Mouse (Mus musculus): Measurements from ENCODE around the gene D16Ertd472e. TPM values are rescaled to one million over a fixed set of nuclear protein-coding genes. Genes with fewer than 3 reads are reported as not detected.
"Not testable (repeated sequence)": the region's sequence is repeated elsewhere in the genome, so short reads cannot be mapped to it uniquely, and the experiment has no call there.

Gene D16Ertd472e
- polyA plus RNA-seq, 1 experiment: 5.2 TPM

GRCm38 (mm10) chr16:78511526-78511925 is 65.0 kb downstream of the D16Ertd472e start:
- Histone ChIP-seq H3K79me2 (ENCODE audit: control insufficient read depth, insufficient read depth) (no peaks in the 10 kb centered on the region), H3K27me3 (ENCODE audit: control insufficient read depth, insufficient read depth, insufficient read length) (no peaks in the 10 kb centered on the region), H3K4me3 (ENCODE audit: insufficient read depth, poor library complexity, severe bottlenecking) (no peak overlapping the region), H3ac (ENCODE audit: control insufficient read depth, insufficient read length, low read depth) (no peak overlapping the region), H3K36me3 (ENCODE audit: control insufficient read depth, insufficient read depth) (no peaks in the 10 kb centered on the region), H3K79me3 (ENCODE audit: low read depth) (no peaks in the 10 kb centered on the region)
- TF ChIP-seq CTCF (IDR thresholded peaks at IDR 0.05; ENCODE audit: control insufficient read depth, insufficient read depth, insufficient read length): no peak
- no peak for TF ChIP-seq FOSL1 (IDR thresholded peaks at IDR 0.05; ENCODE audit: insufficient read depth, low read length, poor library complexity, severe bottlenecking)
- no peak for TF ChIP-seq MYOD1 (IDR thresholded peaks at IDR 0.05; ENCODE audit: control insufficient read depth, insufficient read length, low read depth)
- TF ChIP-seq CEBPB (IDR thresholded peaks at IDR 0.05; ENCODE audit: low read depth): no peak
- TF ChIP-seq MYOG (IDR thresholded peaks at IDR 0.05; ENCODE audit: control insufficient read depth, extremely low read depth, insufficient read length): no peak

GRCm38 (mm10) chr16:78502492-78502891 is 74.0 kb downstream of the D16Ertd472e start:
- no peaks in the 10 kb centered on the region for H3K27me3 ChIP-seq (ENCODE audit: control insufficient read depth, insufficient read depth, insufficient read length)
- no peaks in the 10 kb centered on the region for H3K36me3 ChIP-seq (ENCODE audit: control insufficient read depth, insufficient read depth)
- H3K79me2 ChIP-seq (ENCODE audit: control insufficient read depth, insufficient read depth): no peaks in the 10 kb centered on the region
- TF ChIP-seq MYOD1 (IDR thresholded peaks at IDR 0.05; ENCODE audit: control insufficient read depth, insufficient read length, low read depth) (no peak), CEBPB (IDR thresholded peaks at IDR 0.05; ENCODE audit: low read depth) (no peak), MYOG (IDR thresholded peaks at IDR 0.05; ENCODE audit: control insufficient read depth, extremely low read depth, insufficient read length) (no peak), CTCF (IDR thresholded peaks at IDR 0.05; ENCODE audit: control insufficient read depth, insufficient read depth, insufficient read length) (no peak), FOSL1 (IDR thresholded peaks at IDR 0.05; ENCODE audit: insufficient read depth, low read length, poor library complexity, severe bottlenecking) (no peak), MAX (IDR thresholded peaks at IDR 0.05) (no peak), USF1 (IDR thresholded peaks at IDR 0.05; ENCODE audit: low read depth) (no peak)
- H3K4me3 ChIP-seq (ENCODE audit: insufficient read depth, poor library complexity, severe bottlenecking): no peak overlapping the region
- H3ac ChIP-seq (ENCODE audit: control insufficient read depth, insufficient read length, low read depth): no peak overlapping the region
- no peaks in the 10 kb centered on the region for H3K79me3 ChIP-seq (ENCODE audit: low read depth)

DNA sequence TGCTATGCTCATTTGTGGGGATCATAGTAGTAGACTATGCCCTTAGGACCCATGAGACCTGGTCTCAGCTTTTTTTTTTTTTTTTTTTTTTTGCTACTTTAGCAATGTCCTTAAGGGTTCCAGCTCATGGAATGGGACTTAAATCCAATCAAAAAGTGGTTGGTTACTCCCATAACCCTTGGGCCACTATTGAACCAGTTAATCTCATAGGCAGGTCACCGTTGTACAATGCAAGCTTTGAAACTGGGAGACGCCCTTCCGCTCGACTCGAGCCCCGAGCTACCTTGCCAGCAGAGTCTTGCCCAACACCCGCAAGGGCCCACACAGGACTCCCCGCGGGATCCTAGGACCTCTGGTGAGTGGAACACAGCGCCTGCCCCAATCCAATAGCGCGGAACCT is 83.8 kb downstream of the D16Ertd472e start:
- not testable (repeated sequence) for H3K79me3 ChIP-seq (ENCODE audit: low read depth); H3K4me3 ChIP-seq (ENCODE audit: insufficient read depth, poor library complexity, severe bottlenecking); H3K27me3 ChIP-seq (ENCODE audit: control insufficient read depth, insufficient read depth, insufficient read length); H3K36me3 ChIP-seq (ENCODE audit: control insufficient read depth, insufficient read depth); H3ac ChIP-seq (ENCODE audit: control insufficient read depth, insufficient read length, low read depth); H3K79me2 ChIP-seq (ENCODE audit: control insufficient read depth, insufficient read depth)

DNA sequence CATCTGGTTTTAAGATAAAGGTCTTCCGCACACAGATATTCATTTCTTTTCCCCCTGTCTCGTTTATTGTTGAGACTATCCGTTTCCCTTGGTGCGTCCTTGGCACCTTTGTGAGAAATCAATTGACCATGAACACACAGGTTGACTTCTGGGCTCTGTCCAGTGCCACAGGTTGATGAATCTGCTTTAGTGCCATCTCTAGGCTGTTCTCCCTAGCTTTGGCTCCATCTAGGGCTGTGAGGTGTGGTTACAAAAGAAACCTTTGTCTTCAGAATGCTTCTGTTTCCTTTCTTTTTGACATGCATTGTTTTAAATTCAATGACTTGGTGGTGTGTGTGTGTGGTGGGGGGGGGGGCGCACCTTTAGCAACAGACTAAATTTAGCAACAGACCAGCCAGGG is 85.7 kb downstream of the D16Ertd472e start:
- TF ChIP-seq CEBPB (IDR thresholded peaks at IDR 0.05; ENCODE audit: low read depth) (no peak), USF1 (IDR thresholded peaks at IDR 0.05; ENCODE audit: low read depth) (no peak), FOSL1 (IDR thresholded peaks at IDR 0.05; ENCODE audit: insufficient read depth, low read length, poor library complexity, severe bottlenecking) (no peak), MYOG (IDR thresholded peaks at IDR 0.05; ENCODE audit: control insufficient read depth, extremely low read depth, insufficient read length) (no peak), MYOD1 (IDR thresholded peaks at IDR 0.05; ENCODE audit: control insufficient read depth, insufficient read length, low read depth) (no peak), MAX (IDR thresholded peaks at IDR 0.05) (no peak), CTCF (IDR thresholded peaks at IDR 0.05; ENCODE audit: control insufficient read depth, insufficient read depth, insufficient read length) (no peak)
- H3K27me3 ChIP-seq (ENCODE audit: control insufficient read depth, insufficient read depth, insufficient read length): no peaks in the 10 kb centered on the region
- H3K36me3 ChIP-seq (ENCODE audit: control insufficient read depth, insufficient read depth): no peaks in the 10 kb centered on the region
- no peaks in the 10 kb centered on the region for H3K79me3 ChIP-seq (ENCODE audit: low read depth)
- no peak overlapping the region for H3ac ChIP-seq (ENCODE audit: control insufficient read depth, insufficient read length, low read depth)
- H3K79me2 ChIP-seq (ENCODE audit: control insufficient read depth, insufficient read depth): no peaks in the 10 kb centered on the region
- no peak overlapping the region for H3K4me3 ChIP-seq (ENCODE audit: insufficient read depth, poor library complexity, severe bottlenecking)

Other genes with a start within 250 kb of the D16Ertd472e start
- 18.9 TPM for gene Btg3, start 199.5 kb downstream of the D16Ertd472e start, polyA plus RNA-seq (2012; fragmentation: generic; extraction: Trizol)